Mouse (Mus musculus) erythroblast, embryonic 14.5 days (primary cell): ENCODE results near the gene Arid3a. TPM values are rescaled to one million over a fixed set of nuclear protein-coding genes. Genes with fewer than 3 reads are reported as not detected.
A peak's percentile ranks its signal among the peaks of the same experiment; 100 is the strongest.

Experiments
- H3K27me3 ChIP-seq: 2 replicates; pipeline ENCODE4 v1.6.1; 2012; ENCODE audit warnings: inconsistent platforms; ENCODE audit not compliant: control insufficient read depth
- H3K36me3 ChIP-seq: 2 replicates; pipeline ENCODE4 v1.6.1; 2012; ENCODE audit warnings: mild to moderate bottlenecking, inconsistent platforms; ENCODE audit not compliant: control insufficient read depth
- H3K4me1 ChIP-seq: 2 replicates; pipeline ENCODE4 v1.6.1; 2012; ENCODE audit warnings: inconsistent platforms; ENCODE audit not compliant: control insufficient read depth
- H3K4me3 ChIP-seq: replicated peaks from 2 replicates; pipeline ENCODE3; 2012; ENCODE audit warnings: moderate library complexity, mild to moderate bottlenecking, inconsistent platforms
- H3K9me3 ChIP-seq: 2 replicates; pipeline ENCODE4 v1.6.1; 2012; ENCODE audit warnings: low read length, inconsistent platforms, mixed read lengths; ENCODE audit not compliant: control insufficient read depth
- GATA1 ChIP-seq: IDR thresholded peaks from 2 replicates; pipeline ENCODE4 v1.6.1; 2012; ENCODE audit warnings: low read length, inconsistent platforms, mixed read lengths
- TAL1 ChIP-seq: IDR thresholded peaks from 3 replicates; pipeline ENCODE4 v1.6.1; 2012; ENCODE audit warnings: low read length, inconsistent platforms, mixed read lengths
- polyA plus RNA-seq: library from polyadenylated mRNA; stranded (reverse); fragments of >175 nt; gene quantifications from 2 replicates; pipeline ENCODE4 v1.2.3, GENCODE M21; 2012

Gene Arid3a
- polyA plus RNA-seq, 1 experiment: 1.4 TPM

DNA sequence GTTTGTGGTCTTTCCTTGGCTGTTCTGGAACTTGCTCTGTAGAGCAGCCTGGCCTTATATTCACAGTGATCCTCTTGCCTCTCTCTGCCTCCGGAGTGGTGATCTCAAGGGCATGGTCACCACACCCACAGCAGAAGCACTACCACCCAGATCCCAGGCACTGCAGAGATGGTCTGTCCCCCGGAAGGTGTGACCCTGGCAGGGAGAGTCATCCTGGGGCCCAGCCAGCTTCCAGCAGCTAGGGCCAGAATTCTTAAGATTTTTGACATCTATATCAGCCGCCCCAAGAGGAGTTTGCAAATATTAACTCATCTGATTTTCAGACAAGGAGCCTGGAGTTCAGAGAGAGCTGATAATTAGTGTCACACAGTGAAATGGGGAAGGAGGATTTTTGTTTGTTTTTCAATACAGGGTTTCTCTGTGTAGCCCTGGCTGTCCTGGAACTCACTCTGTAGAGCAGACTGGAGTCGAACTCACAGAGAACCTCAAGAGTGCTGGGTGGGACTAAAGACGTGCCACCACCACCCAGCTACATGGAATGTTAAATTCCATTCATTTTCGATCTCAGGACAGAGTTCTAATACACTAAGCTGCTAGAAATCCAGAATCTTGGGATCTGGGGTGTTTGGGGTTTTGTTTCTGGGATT, 59.5 kb downstream of the Arid3a start:
- Histone ChIP-seq H3K4me3 (peak overlapping the region; percentile 91), H3K4me1 (peaks cover 85% of the 10 kb centered on the region)
- TF ChIP-seq TAL1 (no peak), GATA1 (no peak)

DNA sequence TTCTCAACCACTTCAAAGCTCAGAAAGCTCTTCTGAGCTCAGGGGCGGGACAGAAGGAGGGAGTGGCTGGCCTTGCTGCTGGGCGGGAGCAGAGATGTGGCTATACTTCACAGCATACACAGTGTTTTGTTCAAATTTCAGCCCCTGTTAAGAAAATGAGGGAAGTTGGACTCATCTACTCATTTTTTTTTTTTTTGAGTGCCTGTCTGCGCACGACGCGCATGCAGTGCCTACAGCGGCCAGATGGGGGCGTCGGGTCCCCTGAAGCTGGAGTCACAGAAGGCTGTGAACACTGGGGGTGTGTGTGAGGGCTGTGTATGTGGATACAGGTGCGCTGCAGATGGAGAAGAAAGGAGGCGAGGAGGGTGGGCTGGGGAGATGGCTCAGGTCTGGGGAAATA, 60.1 kb downstream of the Arid3a start:
- Histone ChIP-seq H3K4me3 (peak overlapping the region; percentile 91), H3K36me3 (peaks cover 12% of the 10 kb centered on the region), H3K4me1 (peaks cover 79% of the 10 kb centered on the region), H3K27me3 (peaks cover 38% of the 10 kb centered on the region), H3K9me3 (peaks cover 14% of the 10 kb centered on the region)
- TF ChIP-seq GATA1 (no peak), TAL1 (no peak)

More for the DNA sequence above, 59.5 kb downstream of the Arid3a start:
- peaks cover 18% of the 10 kb centered on the region for H3K36me3 ChIP-seq
- peaks cover 38% of the 10 kb centered on the region for H3K27me3 ChIP-seq
- peaks cover 8% of the 10 kb centered on the region for H3K9me3 ChIP-seq

DNA sequence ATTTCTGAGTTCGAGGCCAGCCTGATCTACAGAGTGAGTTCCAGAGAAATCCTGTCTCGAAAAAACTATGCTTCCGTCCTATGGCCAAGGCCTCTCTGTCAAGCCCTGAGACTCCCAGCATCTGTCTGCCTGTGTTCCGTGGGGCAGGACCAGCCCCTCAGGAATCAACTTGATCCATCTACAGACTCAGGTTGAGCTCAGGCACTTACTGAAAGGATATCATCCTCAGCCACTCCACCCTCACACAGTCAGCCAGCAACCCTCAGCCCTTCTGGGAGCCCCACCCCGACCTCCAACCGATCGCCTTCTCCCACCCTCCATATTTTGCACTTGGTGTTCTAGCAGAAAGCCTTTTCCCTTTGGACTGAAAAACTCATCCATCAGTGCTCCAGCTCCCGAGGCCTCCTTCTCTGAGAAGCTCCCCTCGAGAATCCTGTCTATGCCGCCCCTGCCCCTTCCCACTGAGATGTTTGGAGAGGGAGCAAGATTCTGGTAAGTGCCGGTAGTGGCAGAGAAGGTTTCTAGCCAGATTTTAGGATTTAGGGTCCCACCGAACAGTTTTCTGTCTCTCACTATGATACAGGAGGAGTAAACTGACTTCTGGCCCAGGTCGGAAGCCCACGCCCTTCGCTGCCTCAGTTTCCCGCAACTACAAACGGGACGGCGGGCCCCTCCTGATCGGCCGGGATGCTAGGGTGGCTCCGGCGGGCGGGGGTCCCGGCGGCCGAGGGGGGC, 61.1 kb downstream of the Arid3a start:
- Histone ChIP-seq H3K27me3 (peaks cover 38% of the 10 kb centered on the region), H3K36me3 (peaks cover 5% of the 10 kb centered on the region), H3K9me3 (peaks cover 21% of the 10 kb centered on the region), H3K4me1 (peaks cover 71% of the 10 kb centered on the region), H3K4me3 (peak overlapping the region; percentile 60)
- TF ChIP-seq GATA1 (no peak), TAL1 (no peak)

DNA sequence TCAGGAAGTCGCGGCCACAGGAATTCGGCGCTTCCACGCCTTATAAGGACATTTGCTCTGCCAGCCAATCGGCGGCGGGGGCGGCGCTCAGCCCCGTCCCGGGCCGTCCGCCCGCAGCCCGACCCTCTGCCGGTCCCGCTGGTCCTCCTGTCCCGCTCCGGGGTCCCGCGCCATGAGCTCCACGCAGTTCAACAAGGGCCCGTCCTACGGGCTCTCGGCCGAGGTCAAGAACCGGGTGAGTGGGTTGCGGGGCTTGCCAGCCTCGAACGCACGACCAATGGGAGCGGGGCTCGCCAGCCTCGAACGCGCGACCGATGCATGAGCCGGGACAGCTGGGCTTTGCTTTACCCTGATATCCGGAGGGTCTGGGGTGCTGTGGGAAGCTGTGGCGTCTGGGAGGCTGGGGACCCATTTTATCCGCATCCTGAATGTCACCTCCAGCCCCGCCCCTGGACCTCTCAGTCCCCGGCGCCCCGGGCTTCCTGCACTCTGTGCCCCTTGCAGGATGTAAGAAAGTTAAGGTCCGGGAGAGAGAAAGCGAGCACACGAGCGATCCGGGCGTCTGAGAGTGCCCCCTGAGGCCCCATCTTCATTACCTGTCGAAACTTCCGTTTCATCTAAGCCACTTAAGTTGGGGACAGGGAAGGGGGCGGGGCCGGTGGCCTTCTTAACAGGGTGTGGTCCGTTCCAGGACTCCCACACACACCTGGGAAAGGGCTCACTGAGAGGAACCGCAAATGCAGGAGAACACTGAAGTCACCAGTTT, 61.8 kb downstream of the Arid3a start, which contains the start of gene Cnn2:
Gene Cnn2 (plus strand): TSS at position 79 of the 766 bp plus-strand sequence.
- peaks cover 69% of the 10 kb centered on the region for H3K4me1 ChIP-seq
- peaks cover 21% of the 10 kb centered on the region for H3K9me3 ChIP-seq
- peak within 1 kb of the TSS; percentile 60 for H3K4me3 ChIP-seq
- no peak for TF ChIP-seq TAL1
- TF ChIP-seq GATA1: no peak
- no peaks in the 10 kb centered on the region; the same call in 1 of the 2 replicates for H3K36me3 ChIP-seq
- H3K27me3 ChIP-seq: peaks cover 38% of the 10 kb centered on the region

DNA sequence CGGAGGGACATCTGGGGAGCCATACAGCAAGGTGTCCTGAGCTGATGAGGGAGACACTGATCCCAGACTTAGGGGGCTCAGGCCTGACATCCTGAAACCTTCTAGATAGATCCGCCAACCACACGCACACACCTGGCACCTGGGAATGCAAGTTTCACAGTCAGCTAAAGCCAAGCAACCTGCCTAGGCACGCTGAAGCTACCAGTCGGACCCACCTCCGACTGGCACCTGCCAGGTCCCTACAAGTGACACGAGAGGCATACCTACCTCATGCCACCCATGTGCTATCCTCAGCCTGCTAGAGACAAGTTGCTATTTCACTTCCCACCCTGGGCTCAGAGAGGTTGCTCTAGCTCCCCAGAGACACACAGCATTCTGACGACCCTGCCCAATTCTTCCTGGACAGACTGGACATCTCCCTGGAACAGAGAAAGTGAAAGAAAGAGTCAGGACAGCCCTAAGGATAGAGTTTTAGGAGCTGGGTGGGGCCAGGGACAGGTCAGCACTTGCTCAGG, 62.5 kb downstream of the Arid3a start:
- H3K4me1 ChIP-seq: peaks cover 69% of the 10 kb centered on the region
- TF ChIP-seq GATA1 (no peak), TAL1 (no peak)
- H3K36me3 ChIP-seq: no peaks in the 10 kb centered on the region; the same call in 1 of the 2 replicates
- H3K4me3 ChIP-seq: peak overlapping the region; percentile 60
- peaks cover 38% of the 10 kb centered on the region for H3K27me3 ChIP-seq
- H3K9me3 ChIP-seq: peaks cover 21% of the 10 kb centered on the region

DNA sequence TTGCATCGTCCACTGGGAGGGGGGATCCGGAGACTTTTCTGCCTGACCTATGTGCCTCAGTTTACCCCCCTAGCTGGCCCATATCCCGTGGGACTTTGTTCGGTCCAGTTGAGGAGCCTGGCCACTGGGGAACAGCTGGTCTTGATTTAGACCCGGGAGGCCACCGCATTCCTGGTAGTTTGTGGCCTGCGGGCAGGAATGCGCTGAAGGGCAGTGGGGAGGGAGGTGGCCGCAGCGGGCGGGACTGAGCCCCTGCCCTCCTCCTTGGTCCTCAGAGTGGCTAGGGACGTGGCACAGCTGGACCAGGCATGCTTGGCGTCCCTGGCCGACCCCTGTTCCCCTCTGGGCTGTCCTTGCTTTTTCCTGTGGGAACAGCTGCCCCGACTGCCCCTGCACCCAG, 63.0 kb downstream of the Arid3a start:
- TF ChIP-seq TAL1: no peak
- no peak for TF ChIP-seq GATA1
- H3K4me1 ChIP-seq: peaks cover 69% of the 10 kb centered on the region
- H3K4me3 ChIP-seq: no peak overlapping the region

DNA sequence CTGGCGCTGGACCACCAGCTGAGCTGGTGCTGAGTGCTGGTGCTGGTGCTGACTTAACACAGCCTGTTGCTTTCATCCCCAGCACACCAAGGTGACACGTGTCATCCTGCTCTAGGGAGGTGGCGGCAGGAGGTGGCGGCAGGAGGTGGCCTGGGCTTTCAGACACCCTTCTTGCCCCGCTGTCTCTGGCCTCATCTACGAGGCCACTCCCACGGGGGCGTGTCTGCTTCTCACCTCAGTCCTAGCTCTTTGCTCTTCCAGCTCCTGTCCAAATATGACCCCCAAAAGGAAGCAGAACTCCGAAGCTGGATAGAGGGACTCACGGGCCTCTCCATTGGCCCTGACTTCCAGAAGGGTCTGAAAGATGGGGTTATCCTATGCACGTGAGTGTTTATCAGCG, 64.3 kb downstream of the Arid3a start:
- H3K36me3 ChIP-seq: no peaks in the 10 kb centered on the region; the same call in 1 of the 2 replicates
- H3K4me3 ChIP-seq: no peak overlapping the region
- peaks cover 21% of the 10 kb centered on the region for H3K9me3 ChIP-seq
- H3K4me1 ChIP-seq: peaks cover 70% of the 10 kb centered on the region
- peaks cover 38% of the 10 kb centered on the region for H3K27me3 ChIP-seq
- TF ChIP-seq GATA1 (no peak), TAL1 (no peak)

More for the DNA sequence above, 63.0 kb downstream of the Arid3a start:
- H3K27me3 ChIP-seq: peaks cover 38% of the 10 kb centered on the region
- H3K9me3 ChIP-seq: peaks cover 21% of the 10 kb centered on the region
- H3K36me3 ChIP-seq: no peaks in the 10 kb centered on the region; the same call in 1 of the 2 replicates

DNA sequence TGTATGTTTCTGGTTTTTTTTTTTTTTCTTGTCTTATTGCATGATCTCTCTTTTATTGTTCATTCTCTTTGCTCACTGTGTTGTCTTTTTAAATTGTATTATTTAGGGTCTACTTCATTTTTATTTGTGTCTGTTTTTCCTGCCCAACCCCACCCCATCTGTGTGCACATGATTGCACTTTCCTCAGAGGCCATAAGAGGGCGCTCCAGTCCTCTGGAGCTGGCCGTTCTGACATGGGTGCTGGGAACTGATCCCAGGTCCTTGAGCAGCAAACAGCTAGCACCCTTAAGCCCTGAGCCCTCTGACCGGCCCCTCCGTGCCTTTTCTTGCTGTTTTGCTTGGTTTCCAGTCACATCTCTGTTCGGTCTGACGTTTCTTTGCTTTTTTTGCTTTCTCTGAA, 64.7 kb downstream of the Arid3a start:
- H3K36me3 ChIP-seq: no peaks in the 10 kb centered on the region; the same call in 1 of the 2 replicates
- H3K4me1 ChIP-seq: peaks cover 66% of the 10 kb centered on the region
- peaks cover 38% of the 10 kb centered on the region for H3K27me3 ChIP-seq
- H3K9me3 ChIP-seq: peaks cover 21% of the 10 kb centered on the region
- TF ChIP-seq TAL1 (no peak), GATA1 (no peak)
- no peak overlapping the region for H3K4me3 ChIP-seq
